Mouse (Mus musculus) midbrain, embryonic 15.5 days (tissue): ENCODE data around the gene R3hdm2. TPM values are rescaled to one million over a fixed set of nuclear protein-coding genes. Genes with fewer than 3 reads are reported as not detected.

Experiments
- ATAC-seq: fragments of 200-750 bp; cut with Nextera tagmentation; replicated peaks from 2 replicates; pipeline ENCODE4 v1.8.0; 2017; ENCODE audit warnings: moderate TSS enrichment
- H3K27ac ChIP-seq: fragments of 300-500 bp; sonication (generic); 2 replicates; pipeline ENCODE4 v1.5.1; 2015; ENCODE audit warnings: mild to moderate bottlenecking, inconsistent platforms
- H3K27me3 ChIP-seq: fragments of 300-500 bp; sonication (generic); replicated peaks from 2 replicates; pipeline ENCODE4 v1.6.1; 2015; ENCODE audit warnings: inconsistent platforms
- H3K36me3 ChIP-seq: fragments of 300-500 bp; sonication (generic); replicated peaks from 2 replicates; pipeline ENCODE4 v1.6.1; 2015; ENCODE audit warnings: inconsistent platforms
- H3K4me1 ChIP-seq: fragments of 300-500 bp; sonication (generic); 2 replicates; pipeline ENCODE4 v1.6.1; 2015; ENCODE audit warnings: inconsistent platforms
- H3K4me2 ChIP-seq: fragments of 300-500 bp; sonication (generic); 2 replicates; pipeline ENCODE4 v1.6.1; 2015; ENCODE audit warnings: inconsistent platforms, mild to moderate bottlenecking, moderate library complexity
- H3K4me3 ChIP-seq: fragments of 300-500 bp; sonication (generic); 2 replicates; pipeline ENCODE4 v1.5.1; 2015; ENCODE audit warnings: mild to moderate bottlenecking, inconsistent platforms
- H3K9ac ChIP-seq: fragments of 300-500 bp; sonication (generic); 2 replicates; pipeline ENCODE4 v1.6.1; 2015; ENCODE audit warnings: mild to moderate bottlenecking, inconsistent platforms
- H3K9me3 ChIP-seq: fragments of 300-500 bp; sonication (generic); 2 replicates; pipeline ENCODE4 v1.6.1; 2016; ENCODE audit warnings: inconsistent platforms
- WGBS: fragments of 180-500 bp; shearing (Covaris S2); methylation state at CpG from one replicate; pipeline ENCODE4 v1.1.7; 2015; ENCODE audit warnings: mixed read lengths; 5-methylcytosine and 5-hydroxymethylcytosine counted together
- polyA plus RNA-seq: library from polyadenylated mRNA; unstranded; fragments of >200 nt; fragmentation: Nextera tagmentation; extraction: Ambion mirVana; gene quantifications from 2 replicates; pipeline ENCODE4 v1.2.1, GENCODE M21; 2015

The R3hdm2 gene
- polyA plus RNA-seq, 1 experiment from 2014 or later, result 43.6 TPM

- peak overlapping the region; percentile 6; the same call in 1 of the 2 replicates for H3K9ac ChIP-seq
- no peak for ATAC-seq
- H3K27ac ChIP-seq, result no peak overlapping the region
- peaks cover 69% of the 10 kb centered on the region for H3K4me1 ChIP-seq
- 7% methylated on average over 30 of the region's 30 CpGs for WGBS
- peak overlapping the region; percentile 15; the same call in 1 of the 2 replicates for H3K4me2 ChIP-seq
- H3K36me3 ChIP-seq, result no peaks in the 10 kb centered on the region
- H3K27me3 ChIP-seq, result peaks cover 16% of the 10 kb centered on the region; the same call in 1 of the 2 replicates
- no peaks in the 10 kb centered on the region for H3K9me3 ChIP-seq
- H3K4me3 ChIP-seq, result no peak overlapping the region
Measured at GRCm38 (mm10) chr10:127516576-127517260, 136.6 kb downstream of the R3hdm2 start.

- Histone ChIP-seq H3K27me3 (peaks cover 16% of the 10 kb centered on the region; the same call in 1 of the 2 replicates), H3K36me3 (no peaks in the 10 kb centered on the region), H3K4me1 (peaks cover 61% of the 10 kb centered on the region), H3K9ac (no peak overlapping the region), H3K27ac (no peak overlapping the region), H3K9me3 (no peaks in the 10 kb centered on the region), H3K4me2 (no peak overlapping the region), H3K4me3 (no peak overlapping the region)
- no peak for ATAC-seq
- WGBS, result 94% methylated on average over 22 of the region's 22 CpGs
Measured at GRCm38 (mm10) chr10:127517941-127518340, 137.8 kb downstream of the R3hdm2 start.

GRCm38 (mm10) chr10:127519041-127519701, 139.0 kb downstream of the R3hdm2 start:
- Histone ChIP-seq H3K9ac (no peak overlapping the region), H3K4me2 (no peak overlapping the region), H3K36me3 (no peaks in the 10 kb centered on the region), H3K27ac (no peak overlapping the region), H3K4me3 (no peak overlapping the region), H3K4me1 (peaks cover 48% of the 10 kb centered on the region), H3K9me3 (no peaks in the 10 kb centered on the region), H3K27me3 (peaks cover 16% of the 10 kb centered on the region; the same call in 1 of the 2 replicates)
- WGBS, result 93% methylated on average over 26 of the region's 26 CpGs
- ATAC-seq, result no peak

DNA sequence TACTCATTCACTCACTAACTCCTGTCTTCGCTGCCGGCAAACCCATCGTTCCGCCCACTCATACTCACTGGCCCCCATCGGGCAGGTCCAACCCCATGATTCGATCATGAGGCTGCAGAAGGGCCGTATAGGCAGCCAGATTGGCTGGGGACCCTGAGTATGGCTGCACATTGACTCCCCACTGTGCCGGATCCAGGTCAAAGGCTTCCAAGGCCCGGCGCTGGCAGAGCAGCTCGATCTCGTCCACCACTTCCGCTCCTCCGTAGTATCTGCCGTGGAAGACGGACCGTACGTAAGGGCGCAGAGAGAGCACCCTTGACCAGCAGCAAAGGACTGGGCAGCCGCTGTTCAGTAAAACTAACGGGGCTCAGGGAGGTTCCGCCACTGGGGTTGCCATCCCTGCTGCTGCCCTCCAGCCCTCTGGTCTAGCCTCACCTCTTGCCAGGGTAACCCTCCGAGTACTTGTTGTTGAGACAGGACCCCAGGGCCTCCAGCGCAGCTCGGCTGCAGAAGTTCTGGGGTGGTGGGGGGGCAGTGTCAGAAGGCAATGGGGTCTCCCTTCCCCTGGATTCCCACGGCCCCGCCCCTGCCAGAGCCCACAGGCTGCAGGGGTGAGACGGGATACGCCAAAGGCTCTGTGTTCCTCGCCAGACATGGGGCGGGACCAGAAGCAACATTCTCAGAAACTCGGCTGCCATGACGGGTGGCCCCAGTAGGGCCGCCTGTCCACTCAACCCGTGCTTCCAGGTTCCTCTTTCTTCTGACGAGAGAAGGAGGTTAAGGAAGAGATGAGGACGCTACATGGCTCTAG, 140.0 kb downstream of the R3hdm2 start:
- Histone ChIP-seq H3K27me3 (peaks cover 12% of the 10 kb centered on the region; the same call in 1 of the 2 replicates), H3K4me3 (no peak overlapping the region), H3K4me2 (no peak overlapping the region), H3K36me3 (no peaks in the 10 kb centered on the region), H3K4me1 (peaks cover 49% of the 10 kb centered on the region), H3K27ac (no peak overlapping the region), H3K9me3 (no peaks in the 10 kb centered on the region), H3K9ac (no peak overlapping the region)
- 94% methylated on average over 37 of the region's 37 CpGs for WGBS
- ATAC-seq, result no peak

DNA sequence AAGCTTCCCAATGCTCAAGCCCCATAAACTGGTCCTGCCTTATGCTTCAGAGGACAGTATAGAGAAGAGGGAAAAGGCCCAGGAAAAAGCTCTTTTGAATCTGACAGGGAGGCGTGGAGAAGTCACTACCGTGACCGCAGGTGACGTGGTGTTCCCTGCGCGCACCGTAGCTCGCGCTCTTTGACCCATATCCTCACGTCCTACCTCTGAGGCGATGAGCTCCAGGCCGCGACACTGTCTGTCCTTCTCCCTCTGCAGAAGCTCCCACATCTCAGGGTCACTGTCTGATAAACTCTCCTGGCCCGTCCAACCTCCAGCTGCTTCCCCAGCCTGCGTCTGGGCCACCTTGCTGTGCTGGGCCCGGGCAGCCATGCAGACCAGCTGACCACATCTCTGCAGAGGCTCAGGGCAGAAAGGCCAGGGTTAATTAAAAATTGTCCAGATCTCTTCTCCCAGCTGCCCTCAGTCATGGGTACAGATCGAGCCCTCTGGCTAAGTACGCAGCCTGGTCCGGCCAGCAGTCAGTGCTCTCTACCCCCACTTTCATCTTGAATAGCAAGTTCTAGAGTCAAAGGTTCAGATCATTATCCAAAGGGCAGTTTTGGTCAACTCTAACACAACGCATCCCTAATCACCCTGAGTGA, 140.7 kb downstream of the R3hdm2 start:
- H3K9ac ChIP-seq, result no peak overlapping the region
- H3K4me2 ChIP-seq, result peak overlapping the region; percentile 90
- no peak overlapping the region for H3K4me3 ChIP-seq
- H3K36me3 ChIP-seq, result no peaks in the 10 kb centered on the region
- peaks cover 8% of the 10 kb centered on the region; the same call in 1 of the 2 replicates for H3K27me3 ChIP-seq
- H3K9me3 ChIP-seq, result no peaks in the 10 kb centered on the region
- no peak for ATAC-seq
- H3K27ac ChIP-seq, result no peak overlapping the region
- WGBS, result 83% methylated on average over 20 of the region's 20 CpGs
- peaks cover 49% of the 10 kb centered on the region for H3K4me1 ChIP-seq

GRCm38 (mm10) chr10:127521611-127522080, 141.5 kb downstream of the R3hdm2 start:
- H3K36me3 ChIP-seq, result no peaks in the 10 kb centered on the region
- H3K27ac ChIP-seq, result no peak overlapping the region
- peak; percentile 16 for ATAC-seq
- H3K4me1 ChIP-seq, result peaks cover 49% of the 10 kb centered on the region
- WGBS, result 10% methylated on average over 12 of the region's 12 CpGs
- H3K9me3 ChIP-seq, result no peaks in the 10 kb centered on the region
- H3K4me2 ChIP-seq, result peak overlapping the region; percentile 90
- H3K9ac ChIP-seq, result peak overlapping the region; percentile 46
- H3K4me3 ChIP-seq, result peak overlapping the region; percentile 56
- peaks cover 6% of the 10 kb centered on the region; the same call in 1 of the 2 replicates for H3K27me3 ChIP-seq

DNA sequence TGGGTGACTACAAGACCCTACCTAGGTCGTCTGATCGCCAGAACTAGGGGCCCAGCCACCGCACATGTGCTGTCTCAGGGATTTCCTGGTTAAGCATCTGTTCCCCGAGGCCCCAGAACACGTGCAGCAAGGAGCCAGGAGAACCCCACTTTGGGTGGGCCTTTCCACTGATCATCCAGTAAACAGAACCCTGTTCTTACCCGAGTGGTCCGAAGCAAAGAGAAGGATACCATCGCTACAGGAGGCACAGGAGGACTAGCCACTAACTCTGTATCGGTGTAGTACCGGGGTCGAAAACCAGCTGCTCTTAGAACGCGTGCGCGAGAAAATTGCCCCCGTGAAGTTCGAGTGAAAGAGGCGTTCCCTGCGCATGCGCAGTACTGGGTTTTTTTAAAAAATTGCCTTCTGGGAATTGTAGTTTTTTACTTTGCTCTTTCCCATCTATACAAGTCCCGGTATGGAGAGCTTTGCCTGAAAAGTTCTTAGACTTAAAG, 142.0 kb downstream of the R3hdm2 start, which contains the start of gene Shmt2:
Gene Shmt2 (minus strand): TSS at position 357 of the 494 bp plus-strand sequence.
- Histone ChIP-seq H3K27me3 (peaks cover 5% of the 10 kb centered on the region; the same call in 1 of the 2 replicates), H3K4me3 (peak within 1 kb of the TSS; percentile 56), H3K4me2 (peak within 1 kb of the TSS; percentile 90), H3K27ac (no peak within 1 kb of the TSS), H3K36me3 (no peaks in the 10 kb centered on the region), H3K9ac (peak within 1 kb of the TSS; percentile 46), H3K4me1 (peaks cover 47% of the 10 kb centered on the region), H3K9me3 (no peaks in the 10 kb centered on the region)
- under 1% methylated on average over 21 of the region's 21 CpGs for WGBS
- peak; percentile 62 for ATAC-seq

GRCm38 (mm10) chr10:127524646-127525255, 144.6 kb downstream of the R3hdm2 start:
- Histone ChIP-seq H3K27ac (peak overlapping the region; percentile 1), H3K36me3 (no peaks in the 10 kb centered on the region), H3K9ac (no peak overlapping the region; the same call in 1 of the 2 replicates)

GRCm38 (mm10) chr10:127526048-127526447, 145.9 kb downstream of the R3hdm2 start:
- no peak overlapping the region for H3K9ac ChIP-seq
- H3K4me3 ChIP-seq, result peak overlapping the region; percentile 16; the same call in 1 of the 2 replicates
- H3K27ac ChIP-seq, result peak overlapping the region; percentile 75; the same call in 1 of the 2 replicates
- H3K4me2 ChIP-seq, result peak overlapping the region; percentile 84
- ATAC-seq, result no peak
- peaks cover 29% of the 10 kb centered on the region for H3K27me3 ChIP-seq
- H3K9me3 ChIP-seq, result no peaks in the 10 kb centered on the region
- no peaks in the 10 kb centered on the region for H3K36me3 ChIP-seq
- H3K4me1 ChIP-seq, result peaks cover 75% of the 10 kb centered on the region
- WGBS, result 6% methylated on average over 26 of the region's 26 CpGs

More at GRCm38 (mm10) chr10:127524646-127525255, 144.6 kb downstream of the R3hdm2 start:
- ATAC-seq, result no peak
- Histone ChIP-seq H3K4me3 (no peak overlapping the region), H3K27me3 (peaks cover 24% of the 10 kb centered on the region), H3K9me3 (no peaks in the 10 kb centered on the region), H3K4me2 (peak overlapping the region; percentile 16; the same call in 1 of the 2 replicates), H3K4me1 (peaks cover 71% of the 10 kb centered on the region)
- 3% methylated on average over 23 of the region's 23 CpGs for WGBS

DNA sequence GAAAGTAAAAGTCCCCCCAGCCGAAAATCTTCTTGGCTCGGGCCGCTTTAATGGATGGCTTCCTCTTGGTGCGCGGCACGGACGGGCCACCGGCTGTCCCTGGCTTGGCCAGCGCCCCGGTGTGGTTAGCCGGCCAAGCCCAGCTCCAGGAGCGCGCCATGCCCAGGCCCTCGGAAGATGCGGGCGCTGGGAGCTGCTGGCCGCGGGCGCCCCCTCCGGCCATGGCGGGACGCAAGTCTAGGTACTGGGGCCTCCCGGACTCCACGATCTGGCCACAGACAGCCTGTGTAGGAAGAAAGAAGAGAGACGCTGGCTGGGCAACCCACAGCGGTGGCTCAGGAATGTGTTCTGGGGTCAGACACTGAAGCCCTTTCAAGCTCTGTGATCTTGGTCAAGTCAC, 146.6 kb downstream of the R3hdm2 start:
- Histone ChIP-seq H3K27me3 (peaks cover 29% of the 10 kb centered on the region), H3K9ac (no peak overlapping the region), H3K4me1 (peaks cover 74% of the 10 kb centered on the region)

DNA sequence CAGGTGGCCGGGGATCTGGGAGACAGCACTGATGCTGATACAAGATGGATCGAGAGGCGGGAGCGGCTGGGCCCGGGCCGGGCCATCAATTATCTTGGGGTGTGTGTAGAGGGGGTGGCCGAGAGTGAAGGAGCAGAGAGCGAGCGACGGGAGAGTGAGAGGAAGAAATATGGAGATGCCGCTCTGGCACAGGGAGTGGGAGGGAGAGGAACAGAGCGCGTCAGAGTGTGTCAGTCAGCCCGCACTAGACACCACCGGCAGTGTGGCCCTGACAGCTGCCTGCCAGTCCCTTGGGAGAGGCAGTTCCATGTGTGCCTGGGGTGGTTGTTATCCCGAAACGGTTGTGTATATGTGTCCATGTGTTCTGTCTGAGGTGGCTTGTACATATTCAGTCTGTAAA, 147.4 kb downstream of the R3hdm2 start:
- 4% methylated on average over 17 of the region's 17 CpGs for WGBS
- peak overlapping the region; percentile 75 for H3K27ac ChIP-seq
- no peaks in the 10 kb centered on the region for H3K9me3 ChIP-seq
- H3K4me1 ChIP-seq, result peaks cover 77% of the 10 kb centered on the region
- H3K4me2 ChIP-seq, result peak overlapping the region; percentile 84
- no peaks in the 10 kb centered on the region for H3K36me3 ChIP-seq
- ATAC-seq, result peak; percentile 12; the same call in 1 of the 2 replicates
- peak overlapping the region; percentile 19 for H3K4me3 ChIP-seq
- peak overlapping the region; percentile 14; the same call in 1 of the 2 replicates for H3K9ac ChIP-seq
- H3K27me3 ChIP-seq, result peaks cover 32% of the 10 kb centered on the region

More for the DNA sequence above, 146.6 kb downstream of the R3hdm2 start:
- under 1% methylated on average over 26 of the region's 26 CpGs for WGBS
- Histone ChIP-seq H3K4me3 (peak overlapping the region; percentile 16), H3K36me3 (no peaks in the 10 kb centered on the region), H3K27ac (peak overlapping the region; percentile 75), H3K4me2 (peak overlapping the region; percentile 84), H3K9me3 (no peaks in the 10 kb centered on the region)
- no peak for ATAC-seq
